ENCODE assay signal across 9 mouse cellular contexts in genomic region chr7:139303280-139304011, GRCm38 (mm10). TPM values are rescaled to one million over a fixed set of nuclear protein-coding genes. Genes with fewer than 3 reads are reported as not detected.
DNase-seq lines count a peak whose midpoint lies in the region; ATAC-seq and TF ChIP-seq lines count a peak whose summit lies in the region.
"Had no signal": no experiment of that assay in that cellular context is flagged by ENCODE, and none has a peak within 500 bp of the region (broad histone marks: within the 10 kb centered on the region; RNA-seq: fewer than 3 reads in every experiment).

No protein-coding gene starts in this region.

- DNase-seq in G1E (ENCODE audit: low spot score): peak; percentile 24
- peak; percentile 87 for DNase-seq in cerebellum, adult 11 months
- peak; percentile 81 for DNase-seq in forebrain, postnatal 0 days
- peak; percentile 95 for DNase-seq in heart, postnatal 4 days
- peak; percentile 78 to 95 for DNase-seq in layer of hippocampus, adult 18-20 months (ENCODE audit: low spot score in 2 of 2)
- DNase-seq in lung, adult 2 months: peak; percentile 88
- peak; percentile 87 for DNase-seq in ovary, postnatal 14 days (ENCODE audit: low spot score)
- DNase-seq in thymus, postnatal 14 days: peak; percentile 85

- no peak overlapping the region for H3K4me3 ChIP-seq in G1E (ENCODE audit: low read depth, low read length)
- no peak overlapping the region for H3K4me3 ChIP-seq in forebrain, postnatal 0 days (ENCODE audit: low read depth, low read length)
- H3K4me3 ChIP-seq in lung, adult 2 months (replicated peaks; ENCODE audit: extremely low read depth, low read depth, low read length): no peak overlapping the region

- peaks cover 61% of the 10 kb centered on the region for H3K9me3 ChIP-seq in G1E (replicated peaks)
- H3K9me3 ChIP-seq in forebrain, postnatal 0 days (ENCODE audit: low read length): no peaks in the 10 kb centered on the region

- no peaks in the 10 kb centered on the region for H3K36me3 ChIP-seq in G1E (replicated peaks)
- H3K36me3 ChIP-seq in forebrain, postnatal 0 days (ENCODE audit: insufficient read depth): no peaks in the 10 kb centered on the region

- no peak overlapping the region for H3K4me2 ChIP-seq in forebrain, postnatal 0 days (ENCODE audit: low read depth)

- H3K9ac ChIP-seq in forebrain, postnatal 0 days: no peak overlapping the region

- H3K27ac ChIP-seq in forebrain, postnatal 0 days (ENCODE audit: low read depth, low read length): no peak overlapping the region
- H3K27ac ChIP-seq: macrophage had no signal

- WGBS in forebrain, postnatal 0 days: 35% methylated on average over 6 of the region's 6 CpGs
- WGBS in lung, adult 2 months: 36% methylated on average over 6 of the region's 6 CpGs

- ATAC-seq in G1E (ENCODE audit: extremely low read depth, insufficient number of reproducible peaks, low FRiP score, poor library complexity, severe bottlenecking): no peak
- peak; percentile 68 for ATAC-seq in forebrain, postnatal 0 days

- TF ChIP-seq CTCF in G1E (IDR thresholded peaks at IDR 0.05; ENCODE audit: low read depth, low read length): peak; percentile 86
- peak; percentile 92 for TF ChIP-seq CTCF in forebrain, postnatal 0 days (IDR thresholded peaks at IDR 0.05; ENCODE audit: low read depth)
- peak; percentile 99 for TF ChIP-seq CTCF in lung, adult 2 months (IDR thresholded peaks at IDR 0.05; ENCODE audit: insufficient read depth, low read length)

- H3K4me1 ChIP-seq in G1E (ENCODE audit: insufficient read depth, low read depth, low read length): no peaks in the 10 kb centered on the region
- no peaks in the 10 kb centered on the region for H3K4me1 ChIP-seq in forebrain, postnatal 0 days (ENCODE audit: insufficient read depth)
- H3K4me1 ChIP-seq in lung, adult 2 months (ENCODE audit: control insufficient read depth, insufficient read depth, low read length): no peaks in the 10 kb centered on the region

- 0 out of 2 replicates have a peak, but pooled peaks cover 2% of the 10 kb centered on the region for H3K27me3 ChIP-seq in G1E (ENCODE audit: insufficient read depth, low read length)
- H3K27me3 ChIP-seq in forebrain, postnatal 0 days (ENCODE audit: insufficient read depth, low read length): peaks cover 2% of the 10 kb centered on the region; the same call in 1 of the 2 replicates

- TF ChIP-seq POLR2A in lung, adult 2 months (IDR thresholded peaks at IDR 0.05; ENCODE audit: borderline replicate concordance, extremely low read depth, low read depth, low read length): no peak

RNA-seq across cellular contexts. Expression of gene Pwwp2b, which starts 55.2 kb away (rescaled TPM):
- total RNA-seq in G1E (2014; fragmentation: Nextera tagmentation) (not detected in 2 replicates), G1E (2017) (0.05 TPM in 1 of 2 replicates, not detected in the other)
- 0.01 TPM in 1 of 2 replicates, not detected in the other for polyA plus RNA-seq in G1E (2012)
- total RNA-seq in forebrain, postnatal 0 days (2014; rRNA removed): 4.3 and 5.4 TPM in 2 replicates
- 5.6 and 6.3 TPM in 2 replicates for polyA plus RNA-seq in forebrain, postnatal 0 days (2015; fragmentation: Nextera tagmentation; extraction: Ambion mirVana)
- 1 to 10 TPM; 7.9 to 9.3 TPM for total RNA-seq in heart, postnatal 4 days (2021)
- 10 to 100 TPM; 31.5 to 35.9 TPM for total RNA-seq in layer of hippocampus, adult 18-20 months (2021)
- polyA plus RNA-seq in lung, adult 2 months (2012; rRNA removed): 31.6 and 32.2 TPM in 2 replicates

Comparison
In these comparisons a context has a peak if more than half of its experiments do, and no peak if none do; other contexts are left out.
1. DNase-seq: peak in every context shown above with its lines; median percentile 95 in heart, postnatal 4 days; 88 in lung, adult 2 months; 87 in cerebellum, adult 11 months; 87 in ovary, postnatal 14 days; 86 in layer of hippocampus, adult 18-20 months; 85 in thymus, postnatal 14 days; 81 in forebrain, postnatal 0 days; 24 in G1E.